Mouse (Mus musculus) bone marrow macrophage, adult 2 months (primary cell): ENCODE measurements around the gene Cdh13. TPM values are rescaled to one million over a fixed set of nuclear protein-coding genes. Genes with fewer than 3 reads are reported as not detected.

Experiments
- H3K27ac ChIP-seq: 2 replicates; pipeline ENCODE4 v1.5.1; 2012; ENCODE audit warnings: low read depth, low read length; ENCODE audit not compliant: insufficient read depth
- H3K4me1 ChIP-seq: 2 replicates; pipeline ENCODE4 v1.6.1; 2012; ENCODE audit warnings: low read length; ENCODE audit not compliant: control insufficient read depth, insufficient read depth
- H3K4me3 ChIP-seq: 2 replicates; pipeline ENCODE4 v1.5.1; 2012; ENCODE audit warnings: mild to moderate bottlenecking, low read length, moderate library complexity; ENCODE audit not compliant: insufficient read depth
- CTCF ChIP-seq: IDR thresholded peaks from 2 replicates; pipeline ENCODE4 v1.5.1; 2012; ENCODE audit warnings: low read depth, mild to moderate bottlenecking, low read length, moderate library complexity
- POLR2A ChIP-seq: IDR thresholded peaks from 2 replicates; pipeline ENCODE4 v1.6.1; 2012; ENCODE audit warnings: mild to moderate bottlenecking, low read depth, low read length, borderline replicate concordance
- polyA plus RNA-seq: library from polyadenylated mRNA; stranded (reverse); fragments of >200 nt; gene quantifications from 2 replicates; pipeline ENCODE4 v1.2.4, GENCODE M21; 2012; ENCODE audit not compliant: missing spikeins, insufficient read depth, insufficient read length

Cdh13 gene
- polyA plus RNA-seq = 0.29 TPM in 1 of 2 replicates, not detected in the other

GRCm38 (mm10) chr8:118283600-118284111 lies at the start of gene Cdh13:
Gene Cdh13 (plus strand): TSS chr8:118283733.
- no peak within 1 kb of the TSS for H3K4me3 ChIP-seq
- no peaks in the 10 kb centered on the region for H3K4me1 ChIP-seq
- H3K27ac ChIP-seq = no peak within 1 kb of the TSS
- TF ChIP-seq POLR2A (no peak), CTCF (no peak)

GRCm38 (mm10) chr8:118235626-118236025 lies 47.9 kb upstream of the Cdh13 start:
- TF ChIP-seq CTCF (no peak), POLR2A (no peak)
- Histone ChIP-seq H3K4me3 (no peak overlapping the region), H3K27ac (no peak overlapping the region), H3K4me1 (no peaks in the 10 kb centered on the region)

GRCm38 (mm10) chr8:118237150-118237620 lies 46.3 kb upstream of the Cdh13 start:
- H3K4me3 ChIP-seq = no peak overlapping the region
- TF ChIP-seq CTCF (no peak), POLR2A (no peak)
- H3K4me1 ChIP-seq = no peaks in the 10 kb centered on the region
- no peak overlapping the region for H3K27ac ChIP-seq

GRCm38 (mm10) chr8:118238156-118238555 lies 45.4 kb upstream of the Cdh13 start:
- TF ChIP-seq POLR2A (no peak), CTCF (no peak)
- H3K4me3 ChIP-seq = no peak overlapping the region
- H3K27ac ChIP-seq = no peak overlapping the region
- H3K4me1 ChIP-seq = no peaks in the 10 kb centered on the region

DNA sequence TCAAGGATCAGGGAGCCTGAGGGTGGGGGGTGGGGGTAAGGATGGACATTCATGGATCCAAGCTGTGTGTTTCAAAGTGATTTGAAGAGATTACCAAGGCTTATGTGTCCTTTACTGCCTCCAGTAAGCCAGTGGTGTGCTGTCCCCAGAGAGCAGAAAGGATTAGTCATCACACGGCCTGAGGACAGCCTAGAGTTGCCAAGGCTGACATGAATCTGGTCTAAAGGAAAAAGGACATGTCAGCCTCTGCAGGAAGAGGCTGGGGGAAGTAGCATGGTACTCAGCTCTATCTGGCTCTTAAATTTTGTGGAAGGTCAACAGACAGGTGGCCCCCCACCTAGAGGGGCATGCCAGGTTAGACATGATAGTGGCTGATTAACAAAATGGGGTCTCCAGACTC lies 44.3 kb upstream of the Cdh13 start:
- TF ChIP-seq CTCF (no peak), POLR2A (no peak)
- H3K4me1 ChIP-seq = no peaks in the 10 kb centered on the region
- H3K27ac ChIP-seq = no peak overlapping the region
- no peak overlapping the region for H3K4me3 ChIP-seq

GRCm38 (mm10) chr8:118249319-118249718 lies 34.2 kb upstream of the Cdh13 start:
- no peak for TF ChIP-seq POLR2A
- TF ChIP-seq CTCF = no peak
- H3K4me1 ChIP-seq = no peaks in the 10 kb centered on the region

GRCm38 (mm10) chr8:118249923-118250322 lies 33.6 kb upstream of the Cdh13 start:
- no peak overlapping the region for H3K27ac ChIP-seq
- no peaks in the 10 kb centered on the region for H3K4me1 ChIP-seq
- H3K4me3 ChIP-seq = no peak overlapping the region
- TF ChIP-seq CTCF (no peak), POLR2A (no peak)

More at GRCm38 (mm10) chr8:118249319-118249718, 34.2 kb upstream of the Cdh13 start:
- Histone ChIP-seq H3K4me3 (no peak overlapping the region), H3K27ac (no peak overlapping the region)

GRCm38 (mm10) chr8:118263117-118263516 lies 20.4 kb upstream of the Cdh13 start:
- TF ChIP-seq CTCF (no peak), POLR2A (no peak)
- no peak overlapping the region for H3K4me3 ChIP-seq
- H3K27ac ChIP-seq = no peak overlapping the region
- H3K4me1 ChIP-seq = no peaks in the 10 kb centered on the region

DNA sequence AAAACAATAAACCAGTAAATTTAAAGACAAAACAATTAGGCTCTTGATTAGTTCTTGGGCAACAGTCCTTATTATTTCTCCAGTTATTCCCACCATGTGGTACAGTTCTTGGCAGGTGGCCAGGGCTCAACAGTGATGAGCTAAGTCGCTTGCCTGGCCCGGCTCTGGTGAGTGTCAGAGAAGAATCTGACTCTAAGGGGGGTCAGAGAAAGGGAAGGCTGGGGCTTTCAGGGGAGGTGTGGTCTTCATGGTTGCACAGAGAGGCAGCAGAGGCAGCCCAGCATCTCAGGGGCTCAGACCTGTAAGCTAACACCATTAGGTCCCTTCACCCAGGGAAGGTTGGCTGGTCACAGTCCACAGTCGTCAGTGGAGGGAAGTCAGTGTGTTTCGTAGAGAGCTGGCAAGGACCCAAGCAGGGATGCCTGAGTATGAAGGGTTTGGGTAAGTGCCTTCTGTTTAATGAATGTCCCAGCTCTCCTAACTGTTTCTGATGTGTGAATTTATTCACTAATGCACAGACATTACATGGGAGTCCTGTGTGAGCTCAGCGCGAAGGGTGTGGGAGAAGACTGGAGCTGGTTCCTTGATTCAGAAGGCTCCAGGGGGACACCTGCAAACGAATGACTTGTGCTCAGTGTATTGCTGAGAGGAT lies 12.7 kb upstream of the Cdh13 start:
- TF ChIP-seq POLR2A = no peak
- no peak for TF ChIP-seq CTCF
- H3K4me3 ChIP-seq = no peak overlapping the region
- no peak overlapping the region for H3K27ac ChIP-seq
- no peaks in the 10 kb centered on the region for H3K4me1 ChIP-seq

GRCm38 (mm10) chr8:118272493-118272892 lies 11.0 kb upstream of the Cdh13 start:
- TF ChIP-seq CTCF = no peak
- TF ChIP-seq POLR2A = no peak
- Histone ChIP-seq H3K4me3 (no peak overlapping the region), H3K27ac (no peak overlapping the region), H3K4me1 (no peaks in the 10 kb centered on the region)
